Mouse (Mus musculus): ENCODE data around the gene Ccdc40.

Ccdc40 gene

DNA sequence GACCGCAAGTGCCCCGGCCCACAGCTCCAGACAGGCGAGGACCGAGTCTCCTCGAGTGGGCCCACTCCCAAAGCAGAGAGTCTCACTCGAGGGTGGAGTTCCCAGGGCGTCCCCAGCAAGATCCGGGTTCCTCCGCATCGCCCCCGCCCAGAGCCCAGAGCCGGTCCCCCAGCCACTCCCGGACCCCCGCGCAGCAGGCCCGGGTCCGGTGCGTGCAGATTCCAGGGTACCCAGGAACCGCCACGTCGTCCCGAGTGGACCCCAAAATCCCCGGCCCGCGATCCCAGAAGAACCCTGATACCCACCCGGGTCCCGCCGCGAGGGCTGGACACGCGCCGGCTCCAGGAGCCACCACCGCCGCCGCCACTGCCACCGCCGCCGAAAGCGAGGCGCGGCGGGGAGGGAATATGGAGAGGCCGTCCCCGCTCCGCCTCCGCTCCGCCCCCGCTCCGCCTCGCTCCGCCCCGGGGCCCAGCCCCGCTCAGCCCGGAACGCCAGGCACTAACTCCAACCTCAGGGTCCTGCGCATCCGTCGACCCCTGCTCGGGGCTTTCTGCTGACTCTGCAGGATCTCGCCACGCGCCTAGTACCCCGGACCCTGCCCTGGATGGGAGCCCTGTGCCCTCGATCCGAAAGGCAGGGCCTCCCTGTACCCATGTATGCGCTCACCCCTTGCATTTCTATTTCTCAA lies at the start of gene Ccdc40, which contains the start of gene Tbc1d16:
Gene Ccdc40 (plus strand): TSS at position 482 of the 691 bp plus-strand sequence.
Gene Tbc1d16 (minus strand): TSS at position 409 of the 691 bp plus-strand sequence.
- peak; percentile 72 to 79 for DNase-seq

DNA sequence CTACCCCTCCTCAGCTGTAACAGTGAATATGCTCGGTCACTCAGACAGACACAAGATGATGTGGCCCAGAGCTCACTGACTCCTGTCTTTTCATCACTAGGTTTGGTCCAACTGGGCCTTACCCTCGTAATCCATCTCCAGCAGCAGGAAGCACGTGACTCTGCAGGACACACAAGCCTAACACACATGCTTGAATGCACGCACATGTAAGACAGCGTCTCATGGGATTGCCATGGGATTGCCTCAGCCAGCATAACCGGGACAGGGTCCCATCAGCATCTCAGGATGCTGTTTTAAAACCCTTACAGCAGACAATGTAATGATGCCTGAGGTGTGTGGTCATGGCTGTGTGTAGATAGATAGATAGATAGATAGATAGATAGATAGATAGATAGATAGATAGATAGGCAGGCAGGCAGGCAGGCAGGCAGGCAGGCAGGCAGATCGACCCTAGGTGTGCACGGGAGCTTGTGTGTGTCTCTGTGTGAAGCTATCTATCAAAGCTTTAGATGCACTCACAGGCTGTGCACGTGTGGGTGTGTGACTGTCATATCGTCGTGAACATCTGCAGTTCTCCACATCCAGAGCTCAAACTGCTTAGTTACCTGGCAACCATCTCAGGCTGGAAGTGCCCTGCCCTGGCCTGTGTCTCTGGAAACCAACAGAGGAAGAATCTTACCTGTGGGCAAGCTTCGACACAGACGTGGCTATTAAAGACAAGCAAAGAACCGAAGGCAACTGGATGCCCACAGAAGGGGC lies 47.4 kb upstream of the Ccdc40 start:
- no peak for DNase-seq

DNA sequence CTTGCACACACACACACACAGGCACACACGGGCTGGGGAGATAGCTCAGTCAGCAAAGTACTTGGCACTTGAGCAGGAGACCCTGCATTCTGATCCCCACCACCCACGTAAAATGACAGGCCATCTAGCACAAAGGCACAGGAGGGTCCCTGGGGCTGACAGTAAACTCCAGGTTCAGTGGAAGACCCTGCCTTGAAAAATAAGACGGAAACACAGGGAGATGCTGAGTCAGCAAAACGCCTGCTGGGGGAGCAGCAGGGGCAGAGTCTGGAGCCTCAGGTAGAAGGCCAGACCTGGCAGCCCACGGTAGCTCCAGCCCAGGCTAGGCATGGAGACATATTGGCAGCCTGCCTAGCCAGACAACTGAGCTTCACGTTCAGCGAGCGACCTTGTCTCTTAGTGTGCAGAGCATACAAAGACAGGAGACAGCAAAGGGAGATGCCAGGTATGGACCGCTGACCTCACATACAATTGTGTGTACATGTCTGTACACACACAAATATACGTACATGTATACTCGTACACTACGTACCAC lies 46.4 kb upstream of the Ccdc40 start:
- peak in 1 of 2 experiments; percentile 55 for DNase-seq

DNA sequence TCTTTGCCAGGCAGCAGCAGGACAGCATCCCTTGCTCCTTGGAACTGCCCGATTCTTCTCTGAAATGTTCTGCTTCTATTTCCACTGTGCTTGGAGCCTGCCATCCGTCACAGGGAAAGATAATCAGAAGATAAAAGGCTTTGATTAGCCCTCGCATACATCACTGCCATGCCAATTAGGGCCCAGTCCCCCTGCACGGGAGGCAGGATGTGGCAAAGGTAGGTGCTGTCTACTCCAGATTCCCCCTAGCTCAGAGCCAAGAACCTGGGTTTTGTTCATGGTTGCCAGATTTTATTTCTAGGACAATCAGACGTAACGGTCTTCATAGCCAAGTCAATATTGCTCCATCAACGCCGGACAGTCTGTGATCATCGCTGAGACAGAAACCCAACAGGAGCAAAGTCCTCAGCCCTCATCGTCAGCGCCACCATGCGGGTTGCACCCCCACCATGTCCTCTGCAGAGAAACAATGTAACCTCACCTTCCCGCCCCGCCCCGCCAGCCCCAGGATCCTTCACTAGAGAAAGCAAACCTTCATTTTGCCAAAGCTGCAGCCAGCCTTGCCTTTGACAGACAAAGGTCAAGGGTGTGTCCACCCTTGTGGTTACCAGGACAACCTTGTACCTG lies 44.6 kb upstream of the Ccdc40 start:
- DNase-seq = peak; percentile 58 to 86

DNA sequence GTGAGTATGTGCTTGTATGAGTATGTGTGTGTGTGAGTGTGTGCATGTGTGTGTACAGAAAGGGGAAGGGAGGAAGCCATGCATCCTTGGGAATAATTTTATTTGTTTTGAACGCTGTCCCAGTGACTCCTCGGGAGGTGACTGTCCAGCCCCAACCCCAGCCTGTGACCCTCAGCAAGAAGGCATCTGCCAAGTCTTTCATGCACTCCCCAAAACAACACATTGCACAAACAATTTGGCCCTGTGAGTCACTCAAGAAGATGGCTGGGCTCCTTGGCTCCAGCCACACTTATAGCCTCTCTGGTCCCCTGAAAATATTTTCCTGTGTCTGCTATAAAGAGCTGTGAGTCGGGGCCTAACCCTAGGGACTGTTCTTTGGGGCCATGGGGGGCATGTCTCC lies 42.0 kb upstream of the Ccdc40 start:
- DNase-seq = peak; percentile 30 to 48

DNA sequence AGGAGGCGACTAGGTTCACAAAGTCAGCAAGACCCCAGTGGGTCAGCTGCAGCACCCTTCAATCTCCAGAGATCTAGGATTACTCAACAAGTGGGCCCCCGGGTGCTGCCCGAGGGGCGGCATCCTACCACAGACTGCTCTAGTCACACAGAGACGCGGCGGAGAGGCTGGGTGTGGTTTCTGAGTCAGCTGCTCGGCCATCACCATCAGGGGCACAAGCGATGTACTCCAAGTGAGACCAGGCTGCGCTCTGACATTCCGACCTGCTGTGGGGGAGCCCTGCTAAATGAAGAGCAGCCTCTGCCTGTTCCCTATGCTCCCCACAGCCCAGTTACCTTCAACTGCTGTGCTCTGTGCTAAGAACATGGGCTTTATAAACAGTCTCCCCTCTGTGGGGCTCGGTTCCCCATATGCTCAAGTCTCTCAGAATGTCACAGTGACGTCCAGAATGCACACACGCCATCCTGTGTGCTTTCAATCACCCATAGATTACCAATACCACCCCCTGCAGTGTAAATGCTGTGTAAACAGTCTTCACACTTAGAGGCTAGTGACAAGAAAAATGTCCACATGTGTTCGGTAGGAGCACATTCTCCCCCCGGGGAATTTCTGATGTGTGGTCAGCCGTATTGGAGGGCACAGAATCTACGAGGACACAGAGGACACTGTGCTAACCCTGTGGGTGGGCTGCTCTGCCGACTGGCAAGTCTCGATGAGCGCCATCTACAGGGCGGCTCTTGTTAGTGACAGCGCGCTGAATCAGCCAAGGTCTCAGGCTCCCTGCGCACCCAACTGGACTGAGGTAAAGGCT lies 41.2 kb upstream of the Ccdc40 start:
- peak; percentile 76 to 80 for DNase-seq

DNA sequence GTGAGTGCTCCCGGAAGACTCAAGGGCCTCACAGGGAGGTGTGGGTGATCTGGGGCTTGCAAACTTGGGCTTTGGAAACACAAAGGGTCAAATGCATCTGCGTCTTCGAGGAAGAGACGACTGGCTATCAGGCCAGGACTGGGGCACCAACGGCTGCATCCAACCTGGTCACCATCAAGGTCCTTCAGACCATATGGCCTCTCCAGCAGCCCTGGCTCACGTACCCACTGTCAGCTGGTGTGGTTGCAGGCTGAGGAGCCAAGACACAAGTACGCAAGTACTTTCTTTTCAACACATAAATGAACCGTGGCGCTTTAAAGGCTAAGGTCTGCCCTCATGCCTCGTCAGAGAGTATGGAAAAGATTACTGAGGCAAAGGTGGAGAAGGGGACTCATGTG lies 40.6 kb upstream of the Ccdc40 start:
- no peak for DNase-seq

- DNase-seq = peak; percentile 71 to 80
These were observed 40.0 kb upstream of the Ccdc40 start for GRCm38 (mm10) chr11:119188389-119188788.

DNA sequence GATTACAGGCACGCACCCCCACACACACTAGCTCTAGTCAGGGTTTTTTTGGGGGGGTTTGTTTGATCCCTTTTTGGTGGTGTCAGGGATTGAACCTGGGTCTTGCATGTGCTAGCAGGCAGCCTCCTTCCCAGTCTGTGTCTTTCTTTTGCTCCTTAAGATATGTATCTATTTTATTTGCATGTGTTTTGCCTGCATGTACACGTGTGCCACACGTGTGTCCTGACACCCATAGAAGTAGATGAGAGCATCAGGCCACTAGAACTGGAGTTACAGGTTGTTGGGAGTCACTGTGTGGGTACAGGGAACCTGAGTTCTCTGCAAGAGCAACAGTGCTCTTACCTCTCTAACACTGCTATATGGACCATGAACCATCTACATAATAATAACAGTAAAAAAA lies 39.1 kb upstream of the Ccdc40 start:
- no peak for DNase-seq

GRCm38 (mm10) chr11:119190498-119190897 lies 37.9 kb upstream of the Ccdc40 start:
- DNase-seq = peak; percentile 77 to 84

GRCm38 (mm10) chr11:119191606-119192081 lies 36.7 kb upstream of the Ccdc40 start:
- DNase-seq = no peak

DNA sequence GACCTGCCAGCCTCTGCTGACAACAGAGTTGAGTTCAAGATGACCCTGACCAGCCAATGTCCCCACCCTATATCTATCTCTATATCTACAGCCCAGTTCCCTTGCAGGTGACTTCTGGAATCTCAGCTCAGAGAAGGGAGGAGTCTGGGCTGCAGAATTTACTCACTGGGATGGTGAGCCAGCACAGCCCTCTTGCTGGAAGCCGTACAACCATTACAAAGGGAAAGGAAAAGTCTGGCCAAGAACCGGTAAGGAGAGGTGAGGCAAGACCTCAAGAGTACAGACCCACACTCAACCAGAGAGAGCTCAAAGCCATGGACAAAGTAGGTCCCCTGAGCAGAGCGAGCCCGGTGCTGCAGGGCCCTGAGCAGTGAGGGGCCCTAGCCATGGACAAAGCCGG lies 36.2 kb upstream of the Ccdc40 start:
- no peak for DNase-seq

DNA sequence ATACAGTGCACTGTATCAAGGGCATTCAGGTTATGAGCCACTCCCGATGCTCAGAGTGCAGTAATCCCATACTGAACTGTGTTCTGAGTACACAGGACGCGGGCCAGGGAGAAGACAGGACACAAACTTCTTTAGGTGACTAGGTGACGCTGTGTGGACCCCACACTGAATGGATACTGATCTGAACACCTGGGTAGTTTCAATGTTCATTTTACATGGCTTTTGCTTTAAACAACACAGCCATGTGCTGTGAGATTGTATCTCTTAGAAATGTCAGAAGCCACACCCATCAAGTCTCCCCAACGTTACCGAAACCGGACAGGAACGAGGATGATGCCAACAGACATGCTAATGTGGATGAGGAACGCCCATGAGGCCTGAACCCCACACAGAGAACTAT lies 35.8 kb upstream of the Ccdc40 start:
- no peak for DNase-seq

DNA sequence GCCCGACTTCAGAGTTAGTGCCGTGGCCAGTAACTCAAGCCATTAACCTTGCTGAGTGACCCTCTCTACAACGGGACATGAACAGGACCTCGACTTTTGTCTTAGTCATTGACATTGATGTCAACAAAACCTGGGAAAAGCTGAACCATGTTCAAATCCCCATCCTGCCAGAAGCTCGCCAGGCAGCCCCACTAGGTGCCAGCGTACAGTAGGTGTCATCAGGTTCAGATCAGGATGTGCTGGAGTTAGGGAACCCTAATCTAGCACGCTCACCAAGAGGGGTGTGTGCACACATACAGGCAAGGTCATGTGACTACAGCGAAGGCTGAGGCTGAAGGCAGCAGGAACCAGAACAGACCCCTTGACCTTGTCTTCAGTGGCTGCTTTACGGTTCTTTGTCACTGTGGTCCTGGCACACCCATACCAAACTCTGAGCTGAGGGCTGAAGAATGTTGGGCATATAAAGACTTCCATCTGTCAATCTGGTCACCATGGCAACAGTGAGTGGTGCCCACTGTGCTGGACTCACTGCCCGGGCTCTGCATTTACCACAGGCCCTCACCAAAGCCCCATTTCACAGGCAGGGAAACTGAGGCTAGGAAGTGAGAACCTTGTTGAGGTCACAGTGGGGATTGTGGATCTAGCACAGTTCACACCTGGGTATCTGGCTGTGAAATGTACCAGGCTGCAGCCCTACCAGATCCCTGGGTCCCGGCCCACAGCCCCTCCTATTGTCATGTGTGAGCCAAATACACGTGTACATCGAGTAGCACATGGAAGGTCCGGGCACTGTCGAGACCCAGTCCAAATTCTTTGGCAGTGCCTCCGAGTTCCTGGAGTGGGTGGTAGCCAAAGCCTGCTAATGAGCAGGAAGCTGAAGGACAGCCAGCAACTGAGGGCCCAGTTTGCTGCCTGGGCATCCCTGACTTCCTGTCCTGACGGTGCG lies 30.5 kb upstream of the Ccdc40 start:
- peak in 1 of 2 experiments; percentile 41 for DNase-seq

DNA sequence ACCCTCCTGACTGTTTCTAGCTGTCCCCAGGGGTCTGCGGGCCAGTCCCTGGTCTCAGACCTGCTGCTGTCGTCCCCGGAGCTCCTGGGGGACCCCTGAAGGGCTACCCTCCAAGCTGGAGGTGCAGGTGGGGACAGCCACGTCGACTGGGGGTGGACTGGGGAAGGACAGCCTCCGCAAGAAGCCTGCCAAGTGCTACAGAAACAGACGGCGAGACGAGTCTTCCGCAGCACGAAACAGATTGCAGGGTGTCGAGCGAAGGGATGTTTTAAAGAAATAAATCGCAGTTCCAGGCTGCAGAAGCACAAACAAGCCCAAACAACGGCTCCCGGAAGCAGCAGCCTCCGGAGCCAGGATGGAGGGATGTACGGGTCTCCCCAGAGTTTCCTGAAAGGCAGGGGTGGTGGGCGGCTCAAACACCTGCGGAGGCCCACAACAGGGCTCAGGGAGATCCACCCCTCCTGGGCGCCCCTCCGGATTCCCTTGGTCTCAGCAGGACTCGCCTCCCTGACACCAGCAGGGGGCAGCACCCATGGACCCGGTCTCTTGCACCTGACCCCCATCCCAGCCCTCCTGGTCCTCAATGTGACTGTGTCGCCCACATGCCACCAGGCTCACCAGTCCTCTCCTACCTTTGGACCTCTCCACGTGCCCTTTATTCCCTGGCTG lies 29.7 kb upstream of the Ccdc40 start:
- peak; percentile 39 to 59 for DNase-seq

GRCm38 (mm10) chr11:119199233-119199601 lies 29.2 kb upstream of the Ccdc40 start:
- no peak for DNase-seq

- peak; percentile 25 to 40 for DNase-seq
These were observed 24.9 kb upstream of the Ccdc40 start for GRCm38 (mm10) chr11:119203423-119203822.

GRCm38 (mm10) chr11:119205738-119206137 lies 22.6 kb upstream of the Ccdc40 start:
- peak in 1 of 2 experiments; percentile 36 for DNase-seq

DNA sequence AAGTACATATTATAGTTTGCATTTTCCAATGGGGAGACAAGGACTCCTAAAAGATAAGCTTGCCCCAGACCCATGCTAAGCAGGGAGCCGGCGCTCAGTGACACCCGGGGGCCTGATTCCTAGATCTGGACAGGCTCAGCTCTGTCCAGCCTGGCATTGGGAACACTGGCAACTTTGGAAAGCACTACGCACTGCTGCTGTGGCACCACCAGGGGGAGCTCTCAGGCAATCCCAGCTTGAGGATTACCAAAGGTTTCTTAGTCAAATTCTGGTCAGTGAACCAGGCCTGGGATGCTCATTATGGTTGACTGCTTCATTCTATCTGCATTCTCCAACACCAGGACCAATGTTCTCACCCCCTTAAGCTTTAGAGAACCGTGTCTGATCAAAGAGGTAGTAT lies 21.8 kb upstream of the Ccdc40 start:
- DNase-seq = peak; percentile 72 to 73

GRCm38 (mm10) chr11:119207986-119208385 lies 20.4 kb upstream of the Ccdc40 start:
- DNase-seq = peak in 1 of 2 experiments; percentile 32
